Mouse (Mus musculus) E14TG2a.4 (cell line): ENCODE measurements around the gene Hoxc4.

Experiments used
- CTCF ChIP-seq: conservative IDR thresholded peaks from 2 replicates; pipeline ENCODE4 v1.5.1; 2014; ENCODE audit warnings: low read length
- NANOG ChIP-seq: IDR thresholded peaks from 2 replicates; pipeline ENCODE4 v1.6.1; 2014; ENCODE audit warnings: borderline replicate concordance, low read length, mixed read lengths
- POU5F1 ChIP-seq: IDR thresholded peaks from 2 replicates; pipeline ENCODE4 v1.6.1; 2014; ENCODE audit warnings: low read length, borderline replicate concordance

GRCm38 (mm10) chr15:102996548-102996947 lies 22.2 kb upstream of the Hoxc4 start:
- TF ChIP-seq CTCF (no peak), NANOG (no peak), POU5F1 (no peak)
